Mouse (Mus musculus): ENCODE results near the gene Slitrk1. TPM values are rescaled to one million over a fixed set of nuclear protein-coding genes. Genes with fewer than 3 reads are reported as not detected.

Gene Slitrk1
- polyA plus RNA-seq (2012; rRNA removed) = 24.7 and 25.9 TPM in 2 replicates

GRCm38 (mm10) chr14:108913714-108914263 is at the start of gene Slitrk1:
Gene Slitrk1 (minus strand): TSS chr14:108914158.

